Mouse (Mus musculus): Measurements from ENCODE around the gene Ssc4d. TPM values are rescaled to one million over a fixed set of nuclear protein-coding genes. Genes with fewer than 3 reads are reported as not detected.

Gene Ssc4d
- polyA plus RNA-seq, 1 experiment from 2014 or later, result 1.0 TPM

GRCm38 (mm10) chr5:135916601-135917000 lies 57.7 kb downstream of the Ssc4d start:
- Histone ChIP-seq H3K9me3 (no peaks in the 10 kb centered on the region), H3K9ac (replicated peaks) (no peak overlapping the region), H3K4me1 (replicated peaks) (peaks cover 17% of the 10 kb centered on the region; the same call in 1 of the 2 replicates), H3K27me3 (no peaks in the 10 kb centered on the region), H3K36me3 (peaks cover 94% of the 10 kb centered on the region), H3K4me2 (replicated peaks) (no peak overlapping the region), H3K4me3 (replicated peaks) (no peak overlapping the region), H3K27ac (no peak overlapping the region)
- 97% methylated on average over 3 of the region's 3 CpGs for WGBS
- no peak for ATAC-seq

- WGBS, result 89% methylated on average over 6 of the region's 6 CpGs
- Histone ChIP-seq H3K27me3 (no peaks in the 10 kb centered on the region), H3K27ac (no peak overlapping the region), H3K4me3 (replicated peaks) (no peak overlapping the region), H3K4me1 (replicated peaks) (peaks cover 15% of the 10 kb centered on the region; the same call in 1 of the 2 replicates), H3K4me2 (replicated peaks) (no peak overlapping the region), H3K9ac (replicated peaks) (no peak overlapping the region), H3K9me3 (no peaks in the 10 kb centered on the region), H3K36me3 (peaks cover 94% of the 10 kb centered on the region)
- no peak for ATAC-seq
Observed at GRCm38 (mm10) chr5:135916051-135916565, 58.2 kb downstream of the Ssc4d start.

GRCm38 (mm10) chr5:135914156-135914555 lies 60.2 kb downstream of the Ssc4d start:
- WGBS, result 92% methylated on average over 6 of the region's 6 CpGs
- Histone ChIP-seq H3K27me3 (no peaks in the 10 kb centered on the region), H3K9ac (replicated peaks) (no peak overlapping the region), H3K4me1 (replicated peaks) (0 out of 2 replicates have a peak, but pooled peaks cover 6% of the 10 kb centered on the region), H3K4me2 (replicated peaks) (no peak overlapping the region), H3K4me3 (replicated peaks) (no peak overlapping the region), H3K27ac (no peak overlapping the region), H3K9me3 (no peaks in the 10 kb centered on the region), H3K36me3 (peaks cover 95% of the 10 kb centered on the region)
- no peak for ATAC-seq

GRCm38 (mm10) chr5:135913201-135913600 lies 61.1 kb downstream of the Ssc4d start:
- Histone ChIP-seq H3K9me3 (no peaks in the 10 kb centered on the region), H3K4me1 (replicated peaks) (0 out of 2 replicates have a peak, but pooled peaks cover 10% of the 10 kb centered on the region), H3K36me3 (peaks cover 94% of the 10 kb centered on the region), H3K9ac (replicated peaks) (no peak overlapping the region), H3K4me2 (replicated peaks) (no peak overlapping the region), H3K27me3 (no peaks in the 10 kb centered on the region), H3K27ac (no peak overlapping the region), H3K4me3 (replicated peaks) (no peak overlapping the region)
- 90% methylated on average over 5 of the region's 5 CpGs for WGBS
- no peak for ATAC-seq

- WGBS, result 92% methylated on average over 11 of the region's 11 CpGs
- no peak overlapping the region for H3K9ac ChIP-seq (replicated peaks)
- no peak overlapping the region for H3K4me2 ChIP-seq (replicated peaks)
- peaks cover 92% of the 10 kb centered on the region for H3K36me3 ChIP-seq
- H3K27ac ChIP-seq, result no peak overlapping the region
- 0 out of 2 replicates have a peak, but pooled peaks cover 21% of the 10 kb centered on the region for H3K4me1 ChIP-seq (replicated peaks)
- no peaks in the 10 kb centered on the region for H3K9me3 ChIP-seq
- no peak for ATAC-seq
- H3K27me3 ChIP-seq, result no peaks in the 10 kb centered on the region
- no peak overlapping the region for H3K4me3 ChIP-seq (replicated peaks)
Observed at GRCm38 (mm10) chr5:135911633-135912220, 62.6 kb downstream of the Ssc4d start.

GRCm38 (mm10) chr5:135910813-135911212 lies 63.5 kb downstream of the Ssc4d start:
- WGBS, result 93% methylated on average over 25 of the region's 25 CpGs
- Histone ChIP-seq H3K4me2 (replicated peaks) (no peak overlapping the region), H3K4me3 (replicated peaks) (no peak overlapping the region), H3K36me3 (peaks cover 92% of the 10 kb centered on the region), H3K27me3 (no peaks in the 10 kb centered on the region), H3K9me3 (no peaks in the 10 kb centered on the region), H3K4me1 (replicated peaks) (0 out of 2 replicates have a peak, but pooled peaks cover 23% of the 10 kb centered on the region), H3K27ac (no peak overlapping the region), H3K9ac (replicated peaks) (no peak overlapping the region)
- ATAC-seq, result no peak

Other genes starting within 250 kb of the Ssc4d start
- gene Tmem120a, start 230.1 kb downstream of the Ssc4d start, polyA plus RNA-seq (2015; fragmentation: Nextera tagmentation; extraction: Ambion mirVana), result 70.1 and 72.7 TPM in 2 replicates
- 0.34 TPM in 1 of 2 replicates, not detected in the other for gene Styxl1, start 196.1 kb downstream of the Ssc4d start, polyA plus RNA-seq (2015; fragmentation: Nextera tagmentation; extraction: Ambion mirVana)
- gene Mdh2, start 196.1 kb downstream of the Ssc4d start, polyA plus RNA-seq (2015; fragmentation: Nextera tagmentation; extraction: Ambion mirVana), result 563 and 580 TPM in 2 replicates
- 91.4 and 124 TPM in 2 replicates for gene Srrm3, start 167.6 kb downstream of the Ssc4d start, polyA plus RNA-seq (2015; fragmentation: Nextera tagmentation; extraction: Ambion mirVana)
- gene Hspb1, start 86.6 kb downstream of the Ssc4d start, polyA plus RNA-seq (2015; fragmentation: Nextera tagmentation; extraction: Ambion mirVana), result 6.8 and 7.1 TPM in 2 replicates
- 627 and 632 TPM in 2 replicates for gene Ywhag, start 39.9 kb downstream of the Ssc4d start, polyA plus RNA-seq (2015; fragmentation: Nextera tagmentation; extraction: Ambion mirVana)
- 0.24 TPM in 1 of 2 replicates, not detected in the other for gene Zp3, start 5.6 kb upstream of the Ssc4d start, polyA plus RNA-seq (2015; fragmentation: Nextera tagmentation; extraction: Ambion mirVana)
- 28.5 and 28.8 TPM in 2 replicates for gene Dtx2, start 20.3 kb upstream of the Ssc4d start, polyA plus RNA-seq (2015; fragmentation: Nextera tagmentation; extraction: Ambion mirVana)
- 0.05 TPM in 1 of 2 replicates, not detected in the other for gene Upk3b, start 64.0 kb upstream of the Ssc4d start, polyA plus RNA-seq (2015; fragmentation: Nextera tagmentation; extraction: Ambion mirVana)
- gene Upk3bl, start 80.0 kb upstream of the Ssc4d start, polyA plus RNA-seq (2015; fragmentation: Nextera tagmentation; extraction: Ambion mirVana), result not detected in 2 replicates
- gene Rasa4, start 109.4 kb upstream of the Ssc4d start, polyA plus RNA-seq (2015; fragmentation: Nextera tagmentation; extraction: Ambion mirVana), result 13.7 and 16.4 TPM in 2 replicates
- 242 TPM in 2 replicates for gene Polr2j, start 142.1 kb upstream of the Ssc4d start, polyA plus RNA-seq (2015; fragmentation: Nextera tagmentation; extraction: Ambion mirVana)
- 31.7 and 33.8 TPM in 2 replicates for gene Lrwd1, start 161.5 kb upstream of the Ssc4d start, polyA plus RNA-seq (2015; fragmentation: Nextera tagmentation; extraction: Ambion mirVana)
- 23.0 and 23.6 TPM in 2 replicates for gene Alkbh4, start 161.6 kb upstream of the Ssc4d start, polyA plus RNA-seq (2015; fragmentation: Nextera tagmentation; extraction: Ambion mirVana)
- 30.6 and 31.0 TPM in 2 replicates for gene Orai2, start 196.2 kb upstream of the Ssc4d start, polyA plus RNA-seq (2015; fragmentation: Nextera tagmentation; extraction: Ambion mirVana)
- 68.4 and 70.2 TPM in 2 replicates for gene Prkrip1, start 224.4 kb upstream of the Ssc4d start, polyA plus RNA-seq (2015; fragmentation: Nextera tagmentation; extraction: Ambion mirVana)

Measured in midbrain, embryonic 13.5 days (tissue).